Mouse (Mus musculus) embryonic facial prominence, embryonic 14.5 days (tissue): ENCODE measurements around the gene Trip6. TPM values are rescaled to one million over a fixed set of nuclear protein-coding genes. Genes with fewer than 3 reads are reported as not detected.
A peak's percentile ranks its signal among the peaks of the same experiment; 100 is the strongest.

Source experiments
- ATAC-seq: fragments of 200-750 bp; cut with Nextera tagmentation; 2 replicates; pipeline ENCODE4 v1.8.0; 2017; ENCODE audit warnings: low read depth, moderate number of reproducible peaks, moderate TSS enrichment
- DNase-seq: peaks from one replicate; pipeline ENCODE4 v3.0.0-alpha.2; 2015; ENCODE audit warnings: low spot score
- H3K27ac ChIP-seq: fragments of 300-500 bp; sonication (generic); replicated peaks from 2 replicates; pipeline ENCODE4 v1.5.1; 2014; ENCODE audit warnings: low read depth, mild to moderate bottlenecking, low read length, moderate library complexity
- H3K27me3 ChIP-seq: fragments of 300-500 bp; sonication (generic); replicated peaks from 2 replicates; pipeline ENCODE4 v1.6.1; 2014; ENCODE audit warnings: low read length; ENCODE audit not compliant: control insufficient read depth, insufficient read depth
- H3K36me3 ChIP-seq: fragments of 300-500 bp; sonication (generic); 2 replicates; pipeline ENCODE4 v1.6.1; 2014; ENCODE audit warnings: low read length, mixed read lengths; ENCODE audit not compliant: control insufficient read depth, insufficient read depth
- H3K4me1 ChIP-seq: fragments of 300-500 bp; sonication (generic); 2 replicates; pipeline ENCODE4 v1.6.1; 2014; ENCODE audit warnings: antibody characterized with exemption, low read length; ENCODE audit not compliant: control insufficient read depth, insufficient read depth
- H3K4me2 ChIP-seq: fragments of 300-500 bp; sonication (generic); 2 replicates; pipeline ENCODE4 v1.6.1; 2014; ENCODE audit warnings: low read depth, mild to moderate bottlenecking, low read length, moderate library complexity, mixed read lengths
- H3K4me3 ChIP-seq: fragments of 300-500 bp; sonication (generic); 2 replicates; pipeline ENCODE4 v1.5.1; 2014; ENCODE audit warnings: low read depth, mild to moderate bottlenecking, low read length
- H3K9ac ChIP-seq: fragments of 300-500 bp; sonication (generic); 2 replicates; pipeline ENCODE4 v1.6.1; 2014; ENCODE audit warnings: low read depth, mild to moderate bottlenecking, low read length, moderate library complexity, mixed read lengths
- H3K9me3 ChIP-seq: fragments of 300-500 bp; sonication (generic); 2 replicates; pipeline ENCODE4 v1.6.1; 2016; ENCODE audit warnings: low read length; ENCODE audit not compliant: control insufficient read depth
- WGBS: fragments of 180-500 bp; shearing (Covaris S2); extraction: QIAGEN DNeasy Blood & Tissue Kit; methylation state at CpG from one replicate; pipeline ENCODE4 v1.1.7; 2014; 5-methylcytosine and 5-hydroxymethylcytosine counted together
- polyA plus RNA-seq: library from polyadenylated mRNA; unstranded; fragments of >200 nt; fragmentation: Nextera tagmentation; extraction: Ambion mirVana; gene quantifications from 2 replicates; pipeline ENCODE4 v1.2.1, GENCODE M21; 2014

The Trip6 gene
- polyA plus RNA-seq, 1 experiment from 2014 or later = 72.3 TPM

GRCm38 (mm10) chr5:137290677-137291076 lies 23.5 kb downstream of the Trip6 start:
- Histone ChIP-seq H3K27ac (no peak overlapping the region), H3K4me1 (peaks cover 28% of the 10 kb centered on the region), H3K4me3 (no peak overlapping the region), H3K4me2 (no peak overlapping the region), H3K27me3 (peaks cover 55% of the 10 kb centered on the region), H3K9me3 (no peaks in the 10 kb centered on the region), H3K36me3 (peaks cover 8% of the 10 kb centered on the region), H3K9ac (no peak overlapping the region)
- DNase-seq (no peak), ATAC-seq (no peak)
- 21% methylated on average over 15 of the region's 15 CpGs for WGBS

GRCm38 (mm10) chr5:137289591-137290365 lies 24.4 kb downstream of the Trip6 start:
- Histone ChIP-seq H3K4me1 (peaks cover 24% of the 10 kb centered on the region), H3K4me2 (peak overlapping the region; percentile 88), H3K9ac (no peak overlapping the region), H3K27me3 (peaks cover 55% of the 10 kb centered on the region), H3K4me3 (no peak overlapping the region), H3K36me3 (no peaks in the 10 kb centered on the region), H3K9me3 (no peaks in the 10 kb centered on the region), H3K27ac (no peak overlapping the region)
- WGBS = 57% methylated on average over 13 of the region's 13 CpGs
- DNase-seq (no peak), ATAC-seq (no peak)

- H3K27me3 ChIP-seq = peaks cover 55% of the 10 kb centered on the region
Measured at GRCm38 (mm10) chr5:137288999-137289470, 25.2 kb downstream of the Trip6 start.

GRCm38 (mm10) chr5:137287953-137288743 lies 26.1 kb downstream of the Trip6 start:
- Histone ChIP-seq H3K9me3 (no peaks in the 10 kb centered on the region; the same call in 1 of the 2 replicates), H3K9ac (peak overlapping the region; percentile 60), H3K27me3 (peaks cover 55% of the 10 kb centered on the region), H3K27ac (no peak overlapping the region), H3K36me3 (no peaks in the 10 kb centered on the region), H3K4me2 (peak overlapping the region; percentile 88), H3K4me1 (peaks cover 24% of the 10 kb centered on the region), H3K4me3 (peak overlapping the region; percentile 43)
- under 1% methylated on average over 37 of the region's 65 CpGs for WGBS
- DNase-seq (peak; percentile 12), ATAC-seq (0 out of 2 replicates have a peak, but pooled peaks have one; percentile 5)

More at GRCm38 (mm10) chr5:137288999-137289470, 25.2 kb downstream of the Trip6 start:
- Histone ChIP-seq H3K4me1 (peaks cover 24% of the 10 kb centered on the region), H3K9me3 (no peaks in the 10 kb centered on the region), H3K4me3 (peak overlapping the region; percentile 43), H3K4me2 (peak overlapping the region; percentile 88), H3K9ac (peak overlapping the region; percentile 53), H3K36me3 (no peaks in the 10 kb centered on the region), H3K27ac (no peak overlapping the region)
- DNase-seq = peak; percentile 70
- 0 out of 2 replicates have a peak, but pooled peaks have one; percentile 4 for ATAC-seq
- under 1% methylated on average over 22 of the region's 25 CpGs for WGBS

GRCm38 (mm10) chr5:137287032-137287952 lies 26.9 kb downstream of the Trip6 start, which contains the start of gene Ache:
Ache (plus strand) TSS chr5:137287519.
- H3K9me3 ChIP-seq = no peaks in the 10 kb centered on the region; the same call in 1 of the 2 replicates
- H3K4me1 ChIP-seq = peaks cover 19% of the 10 kb centered on the region
- 2% methylated on average over 23 of the region's 40 CpGs for WGBS
- peak within 1 kb of the TSS; percentile 88 for H3K4me2 ChIP-seq
- H3K27ac ChIP-seq = no peak within 1 kb of the TSS
- H3K9ac ChIP-seq = peak within 1 kb of the TSS; percentile 60
- peak; percentile 38 for DNase-seq
- peak within 1 kb of the TSS; percentile 43 for H3K4me3 ChIP-seq
- H3K36me3 ChIP-seq = no peaks in the 10 kb centered on the region
- peaks cover 51% of the 10 kb centered on the region for H3K27me3 ChIP-seq
- peak; percentile 24; the same call in 1 of the 2 replicates for ATAC-seq

GRCm38 (mm10) chr5:137286655-137287031 lies 27.6 kb downstream of the Trip6 start:
- peaks cover 45% of the 10 kb centered on the region for H3K27me3 ChIP-seq
- H3K4me2 ChIP-seq = peak overlapping the region; percentile 88
- H3K36me3 ChIP-seq = no peaks in the 10 kb centered on the region
- peaks cover 19% of the 10 kb centered on the region for H3K4me1 ChIP-seq
- no peaks in the 10 kb centered on the region; the same call in 1 of the 2 replicates for H3K9me3 ChIP-seq
- no peak overlapping the region for H3K27ac ChIP-seq
- ATAC-seq = peak; percentile 77
- peak overlapping the region; percentile 43 for H3K4me3 ChIP-seq
- peak overlapping the region; percentile 57; the same call in 1 of the 2 replicates for H3K9ac ChIP-seq
- 0% methylated on average over 13 of the region's 16 CpGs for WGBS
- peak; percentile 89 for DNase-seq

- no peak overlapping the region for H3K9ac ChIP-seq
- no peak for DNase-seq
- H3K36me3 ChIP-seq = no peaks in the 10 kb centered on the region
- no peaks in the 10 kb centered on the region; the same call in 1 of the 2 replicates for H3K9me3 ChIP-seq
- peaks cover 39% of the 10 kb centered on the region for H3K27me3 ChIP-seq
- H3K4me3 ChIP-seq = no peak overlapping the region
- H3K4me2 ChIP-seq = no peak overlapping the region
- WGBS = 41% methylated on average over 7 of the region's 7 CpGs
- no peak for ATAC-seq
- H3K27ac ChIP-seq = no peak overlapping the region
- H3K4me1 ChIP-seq = peaks cover 19% of the 10 kb centered on the region
Measured at GRCm38 (mm10) chr5:137285986-137286385, 28.2 kb downstream of the Trip6 start.
